Mouse (Mus musculus): Measurements from ENCODE around the gene Simc1. TPM values are rescaled to one million over a fixed set of nuclear protein-coding genes. Genes with fewer than 3 reads are reported as not detected.

Gene Simc1
- total and polyA plus RNA-seq, 3 experiments = 4.9 to 11.9 TPM; not detected in 1

- no peak overlapping the region for H3K27ac ChIP-seq (ENCODE audit: control insufficient read depth, low read depth, low read length)
- no peak for DNase-seq (ENCODE audit: low read depth, low spot score)
- no peak for TF ChIP-seq BHLHE40 (IDR thresholded peaks at IDR 0.05; ENCODE audit: borderline replicate concordance, low read depth, low read length)
- TF ChIP-seq POLR2A (IDR thresholded peaks at IDR 0.05; ENCODE audit: control insufficient read depth in 1 of 2, insufficient read depth in 1 of 2, low read depth in 1 of 2, low read length in 2 of 2, poor library complexity in 1 of 2) = no peak
- no peak for TF ChIP-seq TAL1 (IDR thresholded peaks at IDR 0.05; ENCODE audit: low read length)
- no peak for TF ChIP-seq USF2 (IDR thresholded peaks at IDR 0.05; ENCODE audit: borderline replicate concordance in 1 of 2, insufficient read depth in 1 of 2, low read depth in 1 of 2, low read length in 2 of 2)
- no peak for TF ChIP-seq ZNF384 (IDR thresholded peaks at IDR 0.05; ENCODE audit: low read depth, low read length)
- no peak for TF ChIP-seq TCF12 (IDR thresholded peaks at IDR 0.05; ENCODE audit: low read depth, low read length)
- TF ChIP-seq E2F4 (IDR thresholded peaks at IDR 0.05; ENCODE audit: borderline replicate concordance, low read depth, low read length) = no peak
- no peak for TF ChIP-seq ELF1 (IDR thresholded peaks at IDR 0.05; ENCODE audit: low read depth, low read length)
- TF ChIP-seq MXI1 (IDR thresholded peaks at IDR 0.05; ENCODE audit: low read depth, low read length) = no peak
- TF ChIP-seq SMC3 (IDR thresholded peaks at IDR 0.05; ENCODE audit: low read depth, low read length) = no peak
- no peak for TF ChIP-seq MYC (IDR thresholded peaks at IDR 0.05; ENCODE audit: low read depth, low read length)
- TF ChIP-seq MYB (IDR thresholded peaks at IDR 0.05; ENCODE audit: low read depth, low read length) = no peak
- TF ChIP-seq EP300 (IDR thresholded peaks at IDR 0.05; ENCODE audit: low read depth in 1 of 2, low read length in 2 of 2) = no peak
Observed at GRCm38 (mm10) chr13:54521181-54521580, 17.6 kb downstream of the Simc1 start.

GRCm38 (mm10) chr13:54527140-54527539, 23.6 kb downstream of the Simc1 start:
- H3K4me1 ChIP-seq (ENCODE audit: control insufficient read depth in 1 of 2, insufficient read depth in 2 of 2, low read length in 2 of 2) = peaks cover 4 to 8% of the 10 kb centered on the region in 2 experiments; a peak in 3 of 4 replicates
- no peak for DNase-seq (ENCODE audit: low read depth, low spot score)
- TF ChIP-seq MYC (IDR thresholded peaks at IDR 0.05; ENCODE audit: low read depth, low read length) = no peak
- no peak for TF ChIP-seq MAZ (IDR thresholded peaks at IDR 0.05; ENCODE audit: low read depth, low read length)
- TF ChIP-seq SMC3 (IDR thresholded peaks at IDR 0.05; ENCODE audit: low read depth, low read length) = no peak
- no peak for TF ChIP-seq CHD1 (IDR thresholded peaks at IDR 0.05; ENCODE audit: low read depth, low read length)
- no peak for TF ChIP-seq ZNF384 (IDR thresholded peaks at IDR 0.05; ENCODE audit: low read depth, low read length)
- TF ChIP-seq NRF1 (IDR thresholded peaks at IDR 0.05; ENCODE audit: insufficient read depth, low read depth, low read length, poor library complexity, severe bottlenecking) = no peak
- no peak for TF ChIP-seq MYB (IDR thresholded peaks at IDR 0.05; ENCODE audit: low read depth, low read length)
- no peak for TF ChIP-seq ELF1 (IDR thresholded peaks at IDR 0.05; ENCODE audit: low read depth, low read length)
- no peaks in the 10 kb centered on the region for H3K27me3 ChIP-seq (ENCODE audit: control insufficient read depth in 1 of 2, insufficient read depth in 2 of 2, low read length in 2 of 2)
- H3K79me2 ChIP-seq (ENCODE audit: control insufficient read depth, insufficient read depth, low read length, poor library complexity) = no peaks in the 10 kb centered on the region
- H3K4me3 ChIP-seq (ENCODE audit: control insufficient read depth in 1 of 2, insufficient read depth in 1 of 2, low read depth in 2 of 2, low read length in 2 of 2) = no peak overlapping the region
- no peaks in the 10 kb centered on the region for H3K9me3 ChIP-seq (replicated peaks; ENCODE audit: insufficient read depth, low read length)
- H3K36me3 ChIP-seq (ENCODE audit: control insufficient read depth in 1 of 2, insufficient read depth in 2 of 2, low read length in 2 of 2) = peaks cover 6 to 9% of the 10 kb centered on the region in 2 experiments
- H3K27ac ChIP-seq (ENCODE audit: control insufficient read depth, low read depth, low read length) = no peak overlapping the region
- no peak overlapping the region for H3K9ac ChIP-seq (ENCODE audit: control insufficient read depth, low read depth, low read length, poor library complexity, severe bottlenecking)

More at GRCm38 (mm10) chr13:54521181-54521580, 17.6 kb downstream of the Simc1 start:
- H3K36me3 ChIP-seq (ENCODE audit: control insufficient read depth in 1 of 2, insufficient read depth in 2 of 2, low read length in 2 of 2) = no peaks in the 10 kb centered on the region; a peak in 1 of 4 replicates
- H3K27me3 ChIP-seq (ENCODE audit: control insufficient read depth in 1 of 2, insufficient read depth in 2 of 2, low read length in 2 of 2) = no peaks in the 10 kb centered on the region
- no peak overlapping the region for H3K4me3 ChIP-seq (ENCODE audit: control insufficient read depth in 1 of 2, insufficient read depth in 1 of 2, low read depth in 2 of 2, low read length in 2 of 2)
- H3K9ac ChIP-seq (ENCODE audit: control insufficient read depth, low read depth, low read length, poor library complexity, severe bottlenecking) = no peak overlapping the region
- H3K9me3 ChIP-seq (replicated peaks; ENCODE audit: insufficient read depth, low read length) = no peaks in the 10 kb centered on the region
- H3K79me2 ChIP-seq (ENCODE audit: control insufficient read depth, insufficient read depth, low read length, poor library complexity) = no peaks in the 10 kb centered on the region
- H3K4me1 ChIP-seq (ENCODE audit: control insufficient read depth in 1 of 2, insufficient read depth in 2 of 2, low read length in 2 of 2) = no peaks in the 10 kb centered on the region

Data from MEL (cell line).